Mouse (Mus musculus): Measurements from ENCODE around the gene Gast. TPM values are rescaled to one million over a fixed set of nuclear protein-coding genes. Genes with fewer than 3 reads are reported as not detected.

Gene Gast
- total RNA-seq (2014; rRNA removed; ENCODE audit: low replicate concordance) (not detected in 2 replicates), polyA plus RNA-seq (2015; fragmentation: Nextera tagmentation; extraction: Ambion mirVana) (not detected in 2 replicates)

DNA sequence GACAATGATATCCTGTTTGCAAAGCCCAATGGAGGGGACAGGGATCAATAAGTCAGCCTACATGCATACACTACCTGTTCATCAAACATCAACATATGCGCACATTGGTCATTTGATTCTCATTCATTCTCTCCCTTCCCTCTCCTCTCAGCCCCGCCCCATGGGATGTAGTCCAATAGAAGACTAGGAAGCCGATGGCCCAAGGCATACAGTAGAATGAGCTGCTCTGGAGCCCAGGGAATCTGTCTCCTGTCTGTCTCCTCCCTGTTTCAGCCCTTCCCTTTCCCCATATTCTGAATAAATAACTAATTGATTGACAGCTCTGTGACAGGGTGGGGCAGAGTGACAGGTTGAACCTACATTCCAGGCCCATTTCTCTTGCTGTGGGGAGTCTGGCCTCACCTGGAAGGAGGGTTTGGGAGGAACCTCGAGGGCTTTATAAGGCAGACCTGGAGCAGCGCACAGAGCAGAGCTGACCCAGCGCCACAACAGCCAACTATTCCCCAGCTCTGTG is at the start of gene Gast:
Gene Gast (plus strand): TSS at position 464 of the 514 bp plus-strand sequence.
- no peaks in the 10 kb centered on the region for H3K27me3 ChIP-seq (ENCODE audit: control insufficient read depth, insufficient read depth, low read length)
- H3K27ac ChIP-seq (ENCODE audit: low read depth), result no peak within 1 kb of the TSS
- DNase-seq (ENCODE audit: low spot score) (no peak), ATAC-seq (ENCODE audit: insufficient read depth, low read depth) (no peak)
- no peak within 1 kb of the TSS for H3K9ac ChIP-seq (replicated peaks; ENCODE audit: low read depth, low read length)
- H3K4me3 ChIP-seq (ENCODE audit: low read depth, low read length), result no peak within 1 kb of the TSS
- whole genome bisulfite sequencing, result 78% methylated on average over 6 of the region's 6 CpGs
- no peak for TF ChIP-seq EP300 (IDR thresholded peaks at IDR 0.05; ENCODE audit: low read depth)
- no peak for TF ChIP-seq CTCF (IDR thresholded peaks at IDR 0.05; ENCODE audit: low read depth)
- no peak within 1 kb of the TSS for H3K4me2 ChIP-seq (ENCODE audit: low read depth, low read length)
- no peaks in the 10 kb centered on the region for H3K36me3 ChIP-seq (replicated peaks; ENCODE audit: control insufficient read depth, insufficient read depth, low read length)
- H3K9me3 ChIP-seq (replicated peaks; ENCODE audit: control insufficient read depth, low read length), result no peaks in the 10 kb centered on the region
- H3K4me1 ChIP-seq (ENCODE audit: control insufficient read depth, insufficient read depth), result no peaks in the 10 kb centered on the region

DNA sequence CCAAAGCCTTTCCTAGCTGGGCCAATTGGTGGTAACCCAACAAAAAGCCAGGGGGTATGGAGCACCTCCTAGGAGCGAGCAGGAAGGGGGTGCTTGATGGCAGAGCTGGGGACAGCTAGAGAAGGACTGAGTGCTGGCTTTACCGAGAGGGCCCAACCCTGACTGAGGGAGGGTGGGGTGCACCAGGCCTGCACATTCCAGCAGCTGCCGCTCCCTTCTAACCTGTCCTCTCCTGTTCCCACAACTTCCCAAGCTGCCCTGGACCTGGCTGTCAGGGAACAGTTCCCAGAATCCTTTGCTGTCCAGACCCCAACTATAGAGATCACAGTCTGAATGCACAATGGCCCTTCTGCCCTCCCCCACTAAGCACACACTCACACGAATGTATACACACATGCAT is 49.2 kb upstream of the Gast start:
- DNase-seq (ENCODE audit: low spot score) (no peak), ATAC-seq (ENCODE audit: insufficient read depth, low read depth) (no peak)
- Histone ChIP-seq H3K4me2 (ENCODE audit: low read depth, low read length) (no peak overlapping the region), H3K9me3 (replicated peaks; ENCODE audit: control insufficient read depth, low read length) (no peaks in the 10 kb centered on the region), H3K27ac (ENCODE audit: low read depth) (no peak overlapping the region), H3K4me3 (ENCODE audit: low read depth, low read length) (no peak overlapping the region), H3K36me3 (replicated peaks; ENCODE audit: control insufficient read depth, insufficient read depth, low read length) (no peaks in the 10 kb centered on the region), H3K27me3 (ENCODE audit: control insufficient read depth, insufficient read depth, low read length) (no peaks in the 10 kb centered on the region), H3K4me1 (ENCODE audit: control insufficient read depth, insufficient read depth) (no peaks in the 10 kb centered on the region), H3K9ac (replicated peaks; ENCODE audit: low read depth, low read length) (no peak overlapping the region)
- TF ChIP-seq CTCF (IDR thresholded peaks at IDR 0.05; ENCODE audit: low read depth) (no peak), EP300 (IDR thresholded peaks at IDR 0.05; ENCODE audit: low read depth) (no peak)
- WGBS, result 76% methylated on average over 4 of the region's 4 CpGs

- H3K4me3 ChIP-seq (ENCODE audit: low read depth, low read length), result no peak overlapping the region
- H3K9me3 ChIP-seq (replicated peaks; ENCODE audit: control insufficient read depth, low read length), result no peaks in the 10 kb centered on the region
- H3K9ac ChIP-seq (replicated peaks; ENCODE audit: low read depth, low read length), result no peak overlapping the region
- WGBS, result 49% methylated on average over 10 of the region's 10 CpGs
- DNase-seq (ENCODE audit: low spot score) (peak; percentile 15), ATAC-seq (ENCODE audit: insufficient read depth, low read depth) (no peak)
- TF ChIP-seq CTCF (IDR thresholded peaks at IDR 0.05; ENCODE audit: low read depth) (no peak), EP300 (IDR thresholded peaks at IDR 0.05; ENCODE audit: low read depth) (no peak)
- no peaks in the 10 kb centered on the region for H3K36me3 ChIP-seq (replicated peaks; ENCODE audit: control insufficient read depth, insufficient read depth, low read length)
- no peaks in the 10 kb centered on the region for H3K27me3 ChIP-seq (ENCODE audit: control insufficient read depth, insufficient read depth, low read length)
- no peak overlapping the region for H3K4me2 ChIP-seq (ENCODE audit: low read depth, low read length)
- no peaks in the 10 kb centered on the region for H3K4me1 ChIP-seq (ENCODE audit: control insufficient read depth, insufficient read depth)
- no peak overlapping the region for H3K27ac ChIP-seq (ENCODE audit: low read depth)
Measured at GRCm38 (mm10) chr11:100287024-100287423, 47.2 kb upstream of the Gast start.

GRCm38 (mm10) chr11:100288942-100289341 is 45.3 kb upstream of the Gast start:
- H3K36me3 ChIP-seq (replicated peaks; ENCODE audit: control insufficient read depth, insufficient read depth, low read length), result no peaks in the 10 kb centered on the region
- H3K4me1 ChIP-seq (ENCODE audit: control insufficient read depth, insufficient read depth), result no peaks in the 10 kb centered on the region
- ATAC-seq (ENCODE audit: insufficient read depth, low read depth), result no peak
- DNase-seq (ENCODE audit: low spot score), result no peak
- no peak overlapping the region for H3K9ac ChIP-seq (replicated peaks; ENCODE audit: low read depth, low read length)
- no peak overlapping the region for H3K27ac ChIP-seq (ENCODE audit: low read depth)
- H3K9me3 ChIP-seq (replicated peaks; ENCODE audit: control insufficient read depth, low read length), result no peaks in the 10 kb centered on the region
- no peak overlapping the region for H3K4me3 ChIP-seq (ENCODE audit: low read depth, low read length)
- TF ChIP-seq CTCF (IDR thresholded peaks at IDR 0.05; ENCODE audit: low read depth), result no peak
- TF ChIP-seq EP300 (IDR thresholded peaks at IDR 0.05; ENCODE audit: low read depth), result no peak
- no peaks in the 10 kb centered on the region for H3K27me3 ChIP-seq (ENCODE audit: control insufficient read depth, insufficient read depth, low read length)
- WGBS, result 71% methylated on average over 6 of the region's 6 CpGs
- no peak overlapping the region for H3K4me2 ChIP-seq (ENCODE audit: low read depth, low read length)

GRCm38 (mm10) chr11:100290235-100290634 is 44.0 kb upstream of the Gast start:
- H3K4me2 ChIP-seq (ENCODE audit: low read depth, low read length), result no peak overlapping the region
- DNase-seq (ENCODE audit: low spot score), result no peak
- no peak for ATAC-seq (ENCODE audit: insufficient read depth, low read depth)

GRCm38 (mm10) chr11:100292884-100293283 is 41.3 kb upstream of the Gast start:
- Histone ChIP-seq H3K27ac (ENCODE audit: low read depth) (no peak overlapping the region), H3K4me2 (ENCODE audit: low read depth, low read length) (no peak overlapping the region), H3K4me3 (ENCODE audit: low read depth, low read length) (no peak overlapping the region), H3K27me3 (ENCODE audit: control insufficient read depth, insufficient read depth, low read length) (0 out of 2 replicates have a peak, but pooled peaks cover 8% of the 10 kb centered on the region), H3K4me1 (ENCODE audit: control insufficient read depth, insufficient read depth) (0 out of 2 replicates have a peak, but pooled peaks cover under 1% of the 10 kb centered on the region), H3K9me3 (replicated peaks; ENCODE audit: control insufficient read depth, low read length) (no peaks in the 10 kb centered on the region), H3K9ac (replicated peaks; ENCODE audit: low read depth, low read length) (no peak overlapping the region), H3K36me3 (replicated peaks; ENCODE audit: control insufficient read depth, insufficient read depth, low read length) (no peaks in the 10 kb centered on the region)
- no peak for ATAC-seq (ENCODE audit: insufficient read depth, low read depth)
- no peak for DNase-seq (ENCODE audit: low spot score)
- WGBS, result 69% methylated on average over 6 of the region's 6 CpGs
- TF ChIP-seq EP300 (IDR thresholded peaks at IDR 0.05; ENCODE audit: low read depth) (no peak), CTCF (IDR thresholded peaks at IDR 0.05; ENCODE audit: low read depth) (no peak)

More at GRCm38 (mm10) chr11:100290235-100290634, 44.0 kb upstream of the Gast start:
- WGBS, result 54% methylated on average over 5 of the region's 5 CpGs
- Histone ChIP-seq H3K27me3 (ENCODE audit: control insufficient read depth, insufficient read depth, low read length) (no peaks in the 10 kb centered on the region), H3K4me3 (ENCODE audit: low read depth, low read length) (no peak overlapping the region), H3K27ac (ENCODE audit: low read depth) (peak overlapping the region; percentile 17; the same call in 1 of the 2 replicates), H3K4me1 (ENCODE audit: control insufficient read depth, insufficient read depth) (no peaks in the 10 kb centered on the region), H3K36me3 (replicated peaks; ENCODE audit: control insufficient read depth, insufficient read depth, low read length) (no peaks in the 10 kb centered on the region), H3K9ac (replicated peaks; ENCODE audit: low read depth, low read length) (no peak overlapping the region), H3K9me3 (replicated peaks; ENCODE audit: control insufficient read depth, low read length) (no peaks in the 10 kb centered on the region)
- TF ChIP-seq EP300 (IDR thresholded peaks at IDR 0.05; ENCODE audit: low read depth), result no peak
- no peak for TF ChIP-seq CTCF (IDR thresholded peaks at IDR 0.05; ENCODE audit: low read depth)

Measured in heart, postnatal 0 days (tissue).